Mouse (Mus musculus): Measurements from ENCODE around the gene Znrf4.

- TF ChIP-seq CTCF (IDR thresholded peaks at IDR 0.05; ENCODE audit: borderline replicate concordance, control insufficient read depth, extremely low read depth, insufficient read depth, low read length, poor library complexity) (no peak), POLR2A (IDR thresholded peaks at IDR 0.05; ENCODE audit: control insufficient read depth, extremely low read depth, insufficient read depth, low read length, poor library complexity) (no peak)
These were observed 49.3 kb downstream of the Znrf4 start for GRCm38 (mm10) chr17:56462835-56463455.

Data from thymus, adult 2 months (tissue).